Mouse (Mus musculus): ENCODE data around the gene Cd79b.

DNA sequence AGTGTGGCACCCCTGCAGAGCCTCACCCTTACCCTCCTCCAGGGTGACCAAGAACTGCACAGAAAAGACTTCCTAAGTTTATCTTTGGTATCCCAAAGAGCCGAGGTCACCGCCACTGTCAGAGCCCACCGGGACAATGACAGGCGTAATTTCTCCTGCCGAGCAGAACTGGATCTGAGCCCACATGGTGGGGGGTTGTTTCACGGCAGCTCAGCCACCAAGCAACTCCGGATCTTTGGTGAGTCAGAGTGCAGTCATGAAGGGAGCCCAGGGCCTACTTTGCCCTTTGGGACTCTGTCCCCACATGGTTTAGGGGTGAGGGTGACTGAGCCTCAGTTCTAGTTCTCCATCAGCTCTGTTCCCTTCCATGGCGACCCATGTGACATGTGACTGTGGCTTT lies 30.4 kb downstream of the Cd79b start:
- no peak for TF ChIP-seq GATA1 (IDR thresholded peaks at IDR 0.05; ENCODE audit: low read length)
- TF ChIP-seq TAL1 (IDR thresholded peaks at IDR 0.05; ENCODE audit: low read length): no peak

Measured in erythroblast, embryonic 14.5 days (primary cell).